Mouse (Mus musculus) hematopoietic stem cell, adult 5-6 weeks (primary cell): Measurements from ENCODE around the gene Dnah3. TPM values are rescaled to one million over a fixed set of nuclear protein-coding genes. Genes with fewer than 3 reads are reported as not detected.
A peak's percentile ranks its signal among the peaks of the same experiment; 100 is the strongest.

Experiments
- ATAC-seq, 2 experiments: fragments of 125-278 bp in 1 of 2; replicated peaks in 1 of 2; 2 replicates each; pipeline ENCODE4 v1.8.0; 2016 to 2017; ENCODE audit warnings: inconsistent platforms in 2 of 2, mild to moderate bottlenecking in 2 of 2, moderate number of reproducible peaks in 2 of 2, low read depth in 1 of 2, moderate TSS enrichment in 1 of 2; ENCODE audit not compliant: low FRiP score in 2 of 2, poor library complexity in 2 of 2, severe bottlenecking in 2 of 2, insufficient read depth in 1 of 2, low TSS enrichment in 1 of 2
- total RNA-seq: library from RNA; stranded (forward); fragments of 172-1452, 232-1000 nt; gene quantifications from 2 replicates; pipeline ENCODE4 v1.2.3, GENCODE M21; 2017

Gene Dnah3
- total RNA-seq, 1 experiment from 2014 or later: not detected

DNA sequence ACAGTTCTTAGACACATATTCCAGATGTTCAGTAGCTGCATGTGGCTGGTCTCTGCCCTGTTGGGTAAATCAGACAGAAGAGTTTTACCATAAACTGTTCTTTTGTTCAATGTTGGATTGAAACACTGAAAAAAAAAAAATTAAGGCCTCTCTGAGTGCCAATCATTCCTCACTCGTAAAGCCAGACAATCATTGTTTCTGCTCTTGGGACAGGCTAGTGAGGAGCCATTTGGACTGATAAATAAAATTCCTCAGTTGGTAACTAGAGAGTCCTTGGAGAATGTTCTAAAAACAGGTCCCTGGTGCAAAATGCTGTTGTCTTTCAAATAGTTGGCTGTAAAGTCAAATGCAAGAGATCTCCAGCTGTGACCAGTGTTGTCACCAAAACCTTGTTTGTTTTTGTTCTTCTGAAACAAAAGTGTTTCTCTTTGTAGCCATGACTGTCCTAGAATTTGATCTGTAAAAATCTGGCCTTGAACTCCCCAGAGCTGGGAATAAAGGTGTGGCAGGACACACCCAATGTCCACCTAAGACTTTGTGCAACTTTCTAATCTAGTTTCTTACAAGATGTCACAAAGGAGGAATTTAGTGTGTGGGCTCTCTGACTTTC lies 196.7 kb downstream of the Dnah3 start:
- no peak for ATAC-seq

DNA sequence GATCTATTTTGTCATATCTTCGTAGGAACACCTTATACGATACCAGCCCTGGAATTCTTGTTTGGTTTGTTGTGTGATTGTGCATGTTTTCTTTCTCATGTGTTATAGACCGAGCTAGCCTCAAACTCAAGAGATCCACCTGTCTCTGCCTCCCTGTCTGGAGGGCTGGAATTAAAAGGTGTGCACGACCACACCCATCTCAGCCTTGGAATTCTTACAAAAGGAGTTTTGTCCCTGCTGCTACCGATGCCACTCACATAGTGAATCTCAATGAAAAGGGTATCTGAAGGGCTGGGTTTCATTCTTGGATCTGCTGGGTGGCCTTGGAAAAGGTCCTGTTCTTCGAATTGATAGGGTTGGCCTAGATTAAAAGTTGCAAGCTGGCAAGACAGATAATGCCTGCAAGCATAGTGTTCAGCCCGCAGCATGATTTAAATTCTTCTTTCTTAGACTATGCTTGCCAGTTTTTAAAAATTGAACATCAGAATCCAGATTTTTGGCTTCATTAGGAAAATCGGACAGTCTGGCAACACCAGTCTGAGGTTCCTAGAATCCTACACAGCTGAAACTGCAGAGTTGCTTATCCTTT lies 197.5 kb downstream of the Dnah3 start:
- no peak for ATAC-seq

DNA sequence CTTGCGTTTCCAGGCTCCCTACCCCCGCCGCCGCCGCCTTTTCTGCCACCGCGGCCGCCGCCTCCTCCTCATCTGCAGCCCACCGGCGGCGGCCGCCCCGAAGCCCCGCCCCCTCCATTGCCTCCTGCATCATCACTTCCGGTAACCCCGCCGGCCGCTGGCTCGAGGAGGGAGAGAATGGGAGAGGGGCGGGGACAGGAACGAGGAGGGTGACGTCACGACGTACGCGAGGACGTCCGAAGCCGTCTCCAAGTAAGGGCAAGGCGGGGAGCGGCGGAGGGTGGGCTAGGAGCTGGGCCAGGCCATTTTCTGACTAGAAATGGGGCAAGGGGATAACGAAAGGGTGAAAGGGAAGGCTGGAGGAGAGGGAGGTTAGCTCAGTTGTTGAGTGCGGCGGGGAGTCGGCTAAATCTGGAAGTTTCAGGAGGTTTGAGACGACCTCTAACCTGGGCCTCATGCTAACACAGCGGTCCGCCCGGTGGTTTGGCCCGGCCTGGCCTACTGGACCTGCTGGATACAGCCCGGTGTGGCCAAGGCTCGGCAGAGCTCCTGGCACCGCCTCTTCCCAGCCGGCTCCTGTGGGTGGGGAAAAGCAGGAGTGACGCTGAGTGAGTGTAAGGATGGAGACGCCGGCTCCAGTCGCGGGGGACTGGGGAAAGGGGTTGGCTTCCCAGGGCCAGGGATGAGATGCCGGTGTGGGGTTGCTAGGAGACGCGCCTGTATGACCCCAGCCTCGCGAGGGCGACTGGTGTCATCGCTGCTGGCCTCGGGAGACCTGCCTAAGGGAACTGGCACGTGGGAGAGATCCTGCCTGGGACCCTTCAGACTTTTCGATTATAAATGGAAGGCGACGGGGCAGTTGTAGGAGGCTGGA lies 199.2 kb downstream of the Dnah3 start, which contains the start of the genes Lyrm1 and Dcun1d3:
Lyrm1 (plus strand) TSS at position 223 of the 874 bp plus-strand sequence.
Dcun1d3 (minus strand) TSS at position 660 of the 874 bp plus-strand sequence.
- peak; percentile 96 to 97 for ATAC-seq

DNA sequence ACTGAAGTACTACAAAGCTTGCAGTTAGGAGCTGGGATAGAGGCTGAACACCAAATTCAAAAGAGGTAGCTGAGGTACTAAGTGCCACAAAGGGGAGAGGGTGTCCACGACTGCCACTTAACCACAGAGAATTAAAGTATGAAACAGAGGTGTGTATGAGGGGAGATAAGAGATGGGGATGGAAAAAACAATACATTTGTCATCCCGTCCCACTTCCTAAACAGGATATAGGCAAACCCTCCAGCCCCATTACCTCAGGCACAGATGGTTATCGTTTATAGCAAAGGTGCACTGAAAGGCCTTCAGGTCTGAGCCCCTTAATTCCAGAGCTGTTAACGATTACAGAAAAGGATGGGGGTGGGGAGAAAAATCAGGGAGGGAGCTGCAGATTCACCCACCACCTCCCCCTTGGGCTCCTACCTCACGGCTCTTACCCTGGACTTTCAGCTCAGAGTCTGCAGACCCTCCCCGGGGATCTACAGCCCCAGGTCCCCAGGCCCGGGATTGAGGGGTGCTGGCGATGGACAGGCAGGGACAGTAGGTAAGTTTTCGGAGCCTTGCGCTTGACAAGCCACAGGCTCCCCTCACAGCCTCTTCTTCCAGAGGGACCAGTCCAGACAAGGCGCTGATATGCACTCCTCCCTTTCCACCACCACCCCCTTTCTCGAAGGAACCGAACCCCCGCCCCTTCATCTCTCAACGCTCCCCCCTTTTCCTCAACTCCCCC lies 200.1 kb downstream of the Dnah3 start:
- 0 out of 4 replicates have a peak, but pooled peaks of 1 of the 2 experiments have one; percentile 0 for ATAC-seq

DNA sequence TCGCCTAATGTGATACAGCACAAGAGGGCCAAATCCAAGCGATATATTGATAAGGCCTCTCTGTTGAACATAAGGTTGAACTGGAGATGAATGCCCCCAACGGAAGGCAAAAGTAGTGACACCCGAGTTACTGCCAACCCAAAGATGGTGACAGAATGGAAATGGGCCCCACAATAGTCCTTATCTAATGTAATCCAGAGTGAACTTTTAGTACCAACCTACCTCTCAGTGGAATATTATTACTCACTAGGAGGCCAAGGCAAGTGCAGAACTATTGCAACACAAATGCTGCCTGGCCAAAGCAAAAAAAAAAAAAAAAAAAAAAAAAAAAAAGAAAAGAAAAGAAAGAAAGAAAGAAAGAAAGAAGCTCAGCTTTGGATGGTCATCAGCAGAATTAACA lies 202.3 kb downstream of the Dnah3 start:
- no peak for ATAC-seq

GRCm38 (mm10) chr7:119892198-119892597 lies 202.9 kb downstream of the Dnah3 start:
- ATAC-seq: no peak

DNA sequence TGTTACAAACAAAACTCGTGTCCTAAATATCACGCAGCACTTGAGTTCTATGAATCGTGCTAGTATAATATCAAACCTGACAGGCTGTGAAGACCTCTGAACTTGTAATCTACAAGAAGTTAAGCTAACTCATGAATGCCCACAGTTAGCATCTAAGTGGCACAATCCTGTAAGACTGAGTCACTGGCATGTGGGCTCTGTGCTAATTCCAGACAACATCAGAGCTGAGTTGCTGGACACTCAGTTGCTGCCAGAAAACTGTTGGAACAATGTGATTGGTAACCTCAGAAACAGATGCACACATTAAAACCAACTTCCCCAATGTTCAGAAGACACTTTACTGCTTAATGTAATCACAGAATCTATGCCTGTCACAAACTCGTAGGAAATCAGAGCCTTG lies 207.2 kb downstream of the Dnah3 start:
- ATAC-seq: no peak

- no peak for ATAC-seq
Observed at GRCm38 (mm10) chr7:119881229-119881628, 213.9 kb downstream of the Dnah3 start.

- no peak; a peak in 1 of 4 replicates for ATAC-seq
Observed at GRCm38 (mm10) chr7:119880345-119880744, 214.7 kb downstream of the Dnah3 start.

- peak in 1 of 2 experiments; percentile 83; a peak in 1 of 4 replicates for ATAC-seq
Observed at GRCm38 (mm10) chr7:119879171-119879570, 215.9 kb downstream of the Dnah3 start.

DNA sequence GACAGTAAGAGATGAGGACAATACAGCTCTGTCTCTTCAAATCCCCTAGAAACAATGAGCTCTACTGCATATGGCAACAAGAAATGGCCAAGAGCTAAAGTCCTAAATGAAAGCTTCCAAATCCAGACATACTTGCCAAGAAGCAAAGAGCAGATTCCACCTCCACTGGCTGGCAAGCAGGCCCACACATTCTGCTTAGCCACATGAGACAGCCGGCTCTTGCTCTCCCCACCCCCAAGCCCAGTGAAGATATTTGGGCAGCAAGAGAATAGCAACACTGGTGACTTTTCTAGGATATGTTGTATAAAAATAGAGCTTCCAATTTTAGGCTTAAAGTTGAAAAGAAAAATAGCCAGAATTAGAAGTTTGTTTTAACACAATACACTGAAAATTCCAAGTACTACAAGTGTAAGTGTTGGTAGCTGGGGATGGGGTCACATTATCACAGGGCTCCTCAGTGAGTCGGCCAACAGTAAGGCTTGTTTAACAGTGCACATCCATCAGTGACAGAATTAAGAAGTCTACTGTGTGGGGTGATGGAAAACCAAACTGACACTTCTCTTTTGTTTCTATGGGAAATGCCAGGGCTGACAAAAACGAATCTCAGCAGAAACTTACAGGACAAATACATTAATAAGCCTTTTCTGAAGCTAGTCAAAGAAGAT lies 219.2 kb downstream of the Dnah3 start:
- ATAC-seq: no peak

- ATAC-seq: no peak
Observed at GRCm38 (mm10) chr7:119873050-119873449, 222.0 kb downstream of the Dnah3 start.

Other genes starting within 250 kb of the Dnah3 start
- 5.9 and 6.9 TPM in 2 replicates for gene Lyrm1, start 199.4 kb downstream of the Dnah3 start, total RNA-seq
- gene Dcun1d3, start 199.0 kb downstream of the Dnah3 start, total RNA-seq: 9.3 and 10.8 TPM in 2 replicates
- gene Tmem159, start 7.1 kb upstream of the Dnah3 start, total RNA-seq: 12.1 and 256 TPM in 2 replicates
- gene Zp2, start 50.0 kb upstream of the Dnah3 start, total RNA-seq: not detected in 2 replicates
- not detected in 2 replicates for gene Anks4b, start 78.6 kb upstream of the Dnah3 start, total RNA-seq
- gene Crym, start 106.8 kb upstream of the Dnah3 start, total RNA-seq: not detected in 2 replicates
- gene Abca14, start 108.7 kb upstream of the Dnah3 start, total RNA-seq: not detected in 2 replicates
- not detected in 2 replicates for gene Abca15, start 233.4 kb upstream of the Dnah3 start, total RNA-seq